27 mouse cellular contexts compared by ENCODE assay signal in genomic region chr15:27661696-27662095, GRCm38 (mm10). TPM values are rescaled to one million over a fixed set of nuclear protein-coding genes. Genes with fewer than 3 reads are reported as not detected.
A peak's percentile ranks its signal among the peaks of the same experiment; 100 is the strongest.
DNase-seq lines count a peak whose midpoint lies in the region; ATAC-seq and TF ChIP-seq lines count a peak whose summit lies in the region.
"Had no signal": no experiment of that assay in that cellular context is flagged by ENCODE, and none has a peak within 500 bp of the region (broad histone marks: within the 10 kb centered on the region; RNA-seq: fewer than 3 reads in every experiment).

No protein-coding gene starts in this region.

- no peaks in the 10 kb centered on the region for H3K4me1 ChIP-seq in forebrain, embryonic 11.5 days (replicated peaks; ENCODE audit: control insufficient read depth, insufficient read depth, low read length)
- peaks cover 7% of the 10 kb centered on the region for H3K4me1 ChIP-seq in forebrain, embryonic 12.5 days
- peaks cover 8 to 18% of the 10 kb centered on the region in 2 experiments for H3K4me1 ChIP-seq in MEL (ENCODE audit: control insufficient read depth in 1 of 2, insufficient read depth in 2 of 2, low read length in 2 of 2)
- H3K4me1 ChIP-seq in forebrain, embryonic 16.5 days (replicated peaks; ENCODE audit: control insufficient read depth, insufficient read depth, low read length), result no peaks in the 10 kb centered on the region
- H3K4me1 ChIP-seq: heart, embryonic 12.5 days had no signal

- H3K27me3 ChIP-seq in forebrain, embryonic 11.5 days (ENCODE audit: control insufficient read depth, insufficient read depth, low read length), result no peaks in the 10 kb centered on the region
- H3K27me3 ChIP-seq in forebrain, embryonic 12.5 days, result no peaks in the 10 kb centered on the region
- no peaks in the 10 kb centered on the region for H3K27me3 ChIP-seq in MEL (ENCODE audit: control insufficient read depth in 1 of 2, insufficient read depth in 2 of 2, low read length in 2 of 2)
- H3K27me3 ChIP-seq in forebrain, embryonic 16.5 days (replicated peaks; ENCODE audit: control insufficient read depth, insufficient read depth, low read length), result no peaks in the 10 kb centered on the region
- H3K27me3 ChIP-seq: embryonic facial prominence, embryonic 12.5 days; embryonic facial prominence, embryonic 15.5 days; forebrain, embryonic 13.5 days; heart, embryonic 15.5 days; Patski had no signal

- no peaks in the 10 kb centered on the region for H3K36me3 ChIP-seq in forebrain, embryonic 11.5 days (ENCODE audit: control insufficient read depth, insufficient read depth, low read length)
- H3K36me3 ChIP-seq in forebrain, embryonic 12.5 days (replicated peaks), result no peaks in the 10 kb centered on the region
- H3K36me3 ChIP-seq in MEL (ENCODE audit: control insufficient read depth in 1 of 2, insufficient read depth in 2 of 2, low read length in 2 of 2), result peaks cover 0 to 14% of the 10 kb centered on the region in 2 experiments; a peak in 2 of 4 replicates
- H3K36me3 ChIP-seq in macrophage (ENCODE audit: inconsistent target), result peaks cover 49% of the 10 kb centered on the region
- no peaks in the 10 kb centered on the region for H3K36me3 ChIP-seq in forebrain, embryonic 16.5 days (ENCODE audit: control insufficient read depth, insufficient read depth)
- H3K36me3 ChIP-seq: heart, embryonic 12.5 days; heart, embryonic 15.5 days had no signal

- no peaks in the 10 kb centered on the region for H3K9me3 ChIP-seq in forebrain, embryonic 11.5 days (ENCODE audit: control insufficient read depth, low read length)
- no peaks in the 10 kb centered on the region for H3K9me3 ChIP-seq in forebrain, embryonic 12.5 days
- H3K9me3 ChIP-seq in MEL (replicated peaks; ENCODE audit: insufficient read depth, low read length), result no peaks in the 10 kb centered on the region
- H3K9me3 ChIP-seq in forebrain, embryonic 16.5 days (ENCODE audit: control insufficient read depth, low read length), result no peaks in the 10 kb centered on the region
- H3K9me3 ChIP-seq: embryonic facial prominence, embryonic 12.5 days; embryonic facial prominence, embryonic 15.5 days; forebrain, embryonic 13.5 days; heart, embryonic 15.5 days had no signal

- no peak for ATAC-seq in forebrain, embryonic 11.5 days (replicated peaks; ENCODE audit: low FRiP score)
- ATAC-seq in forebrain, embryonic 12.5 days (ENCODE audit: low FRiP score), result no peak
- no peak for ATAC-seq in forebrain, embryonic 16.5 days
- ATAC-seq: forebrain, embryonic 13.5 days; forebrain, postnatal 0 days; hindbrain, postnatal 0 days; inflammation-experienced regulatory T-cells, adult 6 months; intestine, embryonic 16.5 days; Patski had no signal

- H3K79me2 ChIP-seq in MEL (ENCODE audit: control insufficient read depth, insufficient read depth, low read length, poor library complexity) (no peaks in the 10 kb centered on the region; the same call in 1 of the 2 replicates), macrophage (ENCODE audit: inconsistent target) (peaks cover 39% of the 10 kb centered on the region)

- no peak overlapping the region for H3K4me3 ChIP-seq in forebrain, embryonic 11.5 days (ENCODE audit: low read depth, low read length)
- no peak overlapping the region for H3K4me3 ChIP-seq in forebrain, embryonic 12.5 days (replicated peaks)
- no peak overlapping the region for H3K4me3 ChIP-seq in MEL (ENCODE audit: control insufficient read depth in 1 of 2, insufficient read depth in 1 of 2, low read depth in 2 of 2, low read length in 2 of 2)
- no peak overlapping the region for H3K4me3 ChIP-seq in macrophage (ENCODE audit: inconsistent target)
- H3K4me3 ChIP-seq in forebrain, embryonic 16.5 days (replicated peaks; ENCODE audit: low read length), result no peak overlapping the region
- H3K4me3 ChIP-seq: embryonic facial prominence, embryonic 12.5 days; embryonic facial prominence, embryonic 15.5 days; forebrain, embryonic 13.5 days; gastrocnemius, adult 2 months; heart, embryonic 12.5 days; heart, embryonic 15.5 days had no signal

- TF ChIP-seq CTCF in MEL (IDR thresholded peaks at IDR 0.05 in 2 of 3, conservative IDR thresholded peaks at IDR 0.05 in 1 of 3; ENCODE audit: control insufficient read depth in 1 of 3, insufficient read depth in 1 of 3, low read depth in 2 of 3, low read length in 3 of 3, poor library complexity in 1 of 3, severe bottlenecking in 1 of 3), result no peak

- TF ChIP-seq RAD21 in MEL (IDR thresholded peaks at IDR 0.05; ENCODE audit: low read depth, low read length), result no peak

- no peak overlapping the region for H3K27ac ChIP-seq in forebrain, embryonic 11.5 days (ENCODE audit: low read depth, low read length)
- no peak overlapping the region for H3K27ac ChIP-seq in forebrain, embryonic 12.5 days
- no peak overlapping the region for H3K27ac ChIP-seq in MEL (ENCODE audit: control insufficient read depth, low read depth, low read length)
- peak overlapping the region; percentile 12; the same call in 1 of the 2 replicates for H3K27ac ChIP-seq in macrophage
- no peak overlapping the region for H3K27ac ChIP-seq in forebrain, embryonic 16.5 days (ENCODE audit: low read length)
- H3K27ac ChIP-seq: embryonic facial prominence, embryonic 12.5 days; embryonic facial prominence, embryonic 15.5 days; forebrain, embryonic 13.5 days; gastrocnemius, adult 2 months; heart, embryonic 15.5 days; hindbrain, embryonic 14.5 days; hindbrain, postnatal 0 days had no signal

- peak; percentile 36 for DNase-seq in forebrain, embryonic 11.5 days (ENCODE audit: low spot score)
- peak; percentile 47 for DNase-seq in MEL (ENCODE audit: low read depth, low spot score)
- DNase-seq in embryo, embryonic 11 days, result no peak
- DNase-seq: adrenal gland, adult 2 months; adrenal gland, postnatal 14 days; cerebellum, adult 18-20 months; cerebellum, adult 9-10 months; cerebellum, postnatal 14 days; forebrain, postnatal 0 days; gastrocnemius, adult 2 months; gastrocnemius, postnatal 14 days; heart, adult 18-20 months; heart, postnatal 10 days; heart, postnatal 4 days had no signal

- no peak overlapping the region for H3K4me2 ChIP-seq in forebrain, embryonic 11.5 days (ENCODE audit: low read depth, low read length, severe bottlenecking)
- H3K4me2 ChIP-seq in forebrain, embryonic 12.5 days, result no peak overlapping the region
- no peak overlapping the region for H3K4me2 ChIP-seq in forebrain, embryonic 16.5 days (ENCODE audit: low read length)
- H3K4me2 ChIP-seq: embryonic facial prominence, embryonic 12.5 days; embryonic facial prominence, embryonic 15.5 days; forebrain, embryonic 13.5 days; heart, embryonic 12.5 days; heart, embryonic 15.5 days; hindbrain, embryonic 14.5 days had no signal

- TF ChIP-seq POLR2A in MEL (IDR thresholded peaks at IDR 0.05; ENCODE audit: control insufficient read depth in 1 of 2, insufficient read depth in 1 of 2, low read depth in 1 of 2, low read length in 2 of 2, poor library complexity in 1 of 2), result no peak

- no peak overlapping the region for H3K9ac ChIP-seq in forebrain, embryonic 11.5 days (ENCODE audit: low read length)
- H3K9ac ChIP-seq in forebrain, embryonic 12.5 days, result no peak overlapping the region
- no peak overlapping the region for H3K9ac ChIP-seq in MEL (ENCODE audit: control insufficient read depth, low read depth, low read length, poor library complexity, severe bottlenecking)
- no peak overlapping the region for H3K9ac ChIP-seq in forebrain, embryonic 16.5 days (replicated peaks; ENCODE audit: low read depth, low read length)
- H3K9ac ChIP-seq: embryonic facial prominence, embryonic 12.5 days; embryonic facial prominence, embryonic 15.5 days; forebrain, embryonic 13.5 days; forebrain, postnatal 0 days; heart, embryonic 12.5 days; heart, embryonic 15.5 days; hindbrain, embryonic 14.5 days had no signal

- WGBS in forebrain, embryonic 11.5 days, result 96% methylated on average over 6 of the region's 6 CpGs
- 88% methylated on average over 6 of the region's 6 CpGs for WGBS in forebrain, embryonic 12.5 days
- WGBS in macrophage (ENCODE audit: missing documents), result 88% methylated on average over 6 of the region's 6 CpGs
- 89% methylated on average over 6 of the region's 6 CpGs for WGBS in forebrain, embryonic 16.5 days

- no peak for TF ChIP-seq EP300 in MEL (IDR thresholded peaks at IDR 0.05; ENCODE audit: low read depth in 1 of 2, low read length in 2 of 2)

TF ChIP-seq in MEL, 35 proteins besides CTCF, POLR2A, EP300 and RAD21 (continues in another document):
- TF ChIP-seq TBP (IDR thresholded peaks at IDR 0.05; ENCODE audit: low read depth, low read length) (no peak), NELFE (IDR thresholded peaks at IDR 0.05; ENCODE audit: low read depth, low read length) (no peak), CHD2 (IDR thresholded peaks at IDR 0.05; ENCODE audit: low read length) (no peak), MYB (IDR thresholded peaks at IDR 0.05; ENCODE audit: low read depth, low read length) (no peak), ZNF384 (IDR thresholded peaks at IDR 0.05; ENCODE audit: low read depth, low read length) (no peak)

RNA-seq across cellular contexts. Expression of gene Otulinl, which starts 19.7 kb away (rescaled TPM):
- 9.2 and 9.4 TPM in 2 replicates for polyA plus RNA-seq in forebrain, embryonic 11.5 days (2014; fragmentation: Nextera tagmentation; extraction: Ambion mirVana)
- 5.8 and 6.5 TPM in 2 replicates for polyA plus RNA-seq in forebrain, embryonic 12.5 days (2016; fragmentation: Nextera tagmentation; extraction: Ambion mirVana)
- 0.42 and 0.50 TPM in 2 replicates for total RNA-seq in MEL (2012; rRNA removed)
- polyA plus RNA-seq in MEL (2012; ENCODE audit: insufficient read depth in 1 of 2, insufficient read length in 2 of 2, low read depth in 1 of 2, low replicate concordance in 2 of 2, missing spikeins in 1 of 2) (under 1 TPM in 1 of 2 experiments, not detected in 1; 0.14 TPM), macrophage (2018) (61.1 to 168 TPM (median 87.5 TPM) in 3 replicates)
- total RNA-seq in macrophage (2018; cell fraction: chromatin; rRNA removed), result 100 to 1,000 TPM in 8 of 26 experiments, 10 to 100 TPM in 18; 19.8 to 170 (median 74.5) TPM
- 100 to 1,000 TPM in 9 of 26 experiments, 10 to 100 TPM in 17; 38.0 to 139 (median 90.4) TPM for total RNA-seq in macrophage (2018; cell fraction: cytosol; rRNA removed)
- 100 to 1,000 TPM in 12 of 26 experiments, 10 to 100 TPM in 14; 31.4 to 206 (median 98.5) TPM for total RNA-seq in macrophage (2018; cell fraction: nucleus; rRNA removed)
- polyA plus RNA-seq in forebrain, embryonic 16.5 days (2015; fragmentation: Nextera tagmentation; extraction: Ambion mirVana), result 13.6 and 15.3 TPM in 2 replicates

RNA-seq across cellular contexts. Expression of gene Otulin, which starts 31.2 kb away (rescaled TPM):
- polyA plus RNA-seq in forebrain, embryonic 11.5 days (2014; fragmentation: Nextera tagmentation; extraction: Ambion mirVana), result 35.7 and 44.0 TPM in 2 replicates
- 32.5 and 32.7 TPM in 2 replicates for polyA plus RNA-seq in forebrain, embryonic 12.5 days (2016; fragmentation: Nextera tagmentation; extraction: Ambion mirVana)
- total RNA-seq in MEL (2012; rRNA removed), result 64.2 and 65.5 TPM in 2 replicates
- polyA plus RNA-seq in MEL (2012; ENCODE audit: insufficient read depth in 1 of 2, insufficient read length in 2 of 2, low read depth in 1 of 2, low replicate concordance in 2 of 2, missing spikeins in 1 of 2), result 10 to 100 TPM in 1 of 2 experiments, not detected in 1; 70.6 TPM
- 100 to 1,000 TPM in 2 of 26 experiments, 10 to 100 TPM in 24; 33.5 to 108 (median 60.6) TPM for total RNA-seq in macrophage (2018; cell fraction: chromatin; rRNA removed)
- 10 to 100 TPM; 41.1 to 67.8 (median 52.0) TPM for total RNA-seq in macrophage (2018; cell fraction: cytosol; rRNA removed)
- total RNA-seq in macrophage (2018; cell fraction: nucleus; rRNA removed), result 100 to 1,000 TPM in 3 of 26 experiments, 10 to 100 TPM in 23; 40.5 to 114 (median 67.3) TPM
- polyA plus RNA-seq in macrophage (2018), result 43.1 to 52.3 TPM (median 48.8 TPM) in 3 replicates
- polyA plus RNA-seq in forebrain, embryonic 16.5 days (2015; fragmentation: Nextera tagmentation; extraction: Ambion mirVana), result 27.9 and 28.0 TPM in 2 replicates
